Mouse (Mus musculus) lung, embryonic 16.5 days (tissue): ENCODE data around the gene Jag1. TPM values are rescaled to one million over a fixed set of nuclear protein-coding genes. Genes with fewer than 3 reads are reported as not detected.

ENCODE experiments used
- polyA plus RNA-seq: library from polyadenylated mRNA; unstranded; fragments of >200 nt; fragmentation: Nextera tagmentation; extraction: Ambion mirVana; gene quantifications from 2 replicates; pipeline ENCODE4 v1.2.1, GENCODE M21; 2015

The Jag1 gene
- polyA plus RNA-seq, 1 experiment from 2014 or later, result 16.1 TPM

Other genes with a start within 250 kb of the Jag1 start
- gene AL731706.2, start 231.0 kb downstream of the Jag1 start, polyA plus RNA-seq, result 31.8 and 41.3 TPM in 2 replicates
- 6.0 and 7.3 TPM in 2 replicates for gene Slx4ip, start 225.4 kb downstream of the Jag1 start, polyA plus RNA-seq
- gene AL731706.1, start 225.3 kb downstream of the Jag1 start, polyA plus RNA-seq, result 27.9 and 28.9 TPM in 2 replicates
- gene Mkks, start 225.3 kb downstream of the Jag1 start, polyA plus RNA-seq, result 12.8 and 13.4 TPM in 2 replicates